Mouse (Mus musculus) limb, embryonic 14.5 days (tissue): Measurements from ENCODE around the gene Ctnnbl1. TPM values are rescaled to one million over a fixed set of nuclear protein-coding genes. Genes with fewer than 3 reads are reported as not detected.

Experiments used
- ATAC-seq: fragments of 200-750 bp; cut with Nextera tagmentation; 2 replicates; pipeline ENCODE4 v1.8.0; 2017; ENCODE audit warnings: low read depth, moderate number of reproducible peaks, moderate TSS enrichment; ENCODE audit not compliant: low FRiP score
- DNase-seq: peaks from one replicate; pipeline ENCODE4 v3.0.0-alpha.2; 2015; ENCODE audit warnings: low spot score
- H3K27ac ChIP-seq: fragments of 300-500 bp; sonication (generic); replicated peaks from 2 replicates; pipeline ENCODE4 v1.5.1; 2014; ENCODE audit warnings: low read depth, mild to moderate bottlenecking, low read length, moderate library complexity, mixed read lengths
- H3K27me3 ChIP-seq: fragments of 300-500 bp; sonication (generic); 2 replicates; pipeline ENCODE4 v1.6.1; 2014; ENCODE audit warnings: low read length, mixed read lengths; ENCODE audit not compliant: control insufficient read depth, insufficient read depth
- H3K36me3 ChIP-seq: fragments of 300-500 bp; sonication (generic); 2 replicates; pipeline ENCODE4 v1.6.1; 2014; ENCODE audit warnings: mild to moderate bottlenecking, low read length, moderate library complexity, mixed read lengths; ENCODE audit not compliant: control insufficient read depth, insufficient read depth
- H3K4me1 ChIP-seq: fragments of 300-500 bp; sonication (generic); 2 replicates; pipeline ENCODE4 v1.6.1; 2014; ENCODE audit warnings: antibody characterized with exemption, low read length, mixed read lengths; ENCODE audit not compliant: control insufficient read depth, insufficient read depth
- H3K4me2 ChIP-seq: fragments of 300-500 bp; sonication (generic); replicated peaks from 2 replicates; pipeline ENCODE4 v1.6.1; 2014; ENCODE audit warnings: low read depth, mild to moderate bottlenecking, low read length, moderate library complexity; ENCODE audit not compliant: severe bottlenecking
- H3K4me3 ChIP-seq: fragments of 300-500 bp; sonication (generic); replicated peaks from 2 replicates; pipeline ENCODE4 v1.5.1; 2014; ENCODE audit warnings: low read length
- H3K9ac ChIP-seq: fragments of 300-500 bp; sonication (generic); 2 replicates; pipeline ENCODE4 v1.6.1; 2014; ENCODE audit warnings: mild to moderate bottlenecking, low read depth, low read length, moderate library complexity; ENCODE audit not compliant: severe bottlenecking
- H3K9me3 ChIP-seq: fragments of 300-500 bp; sonication (generic); 2 replicates; pipeline ENCODE4 v1.6.1; 2016; ENCODE audit warnings: low read length; ENCODE audit not compliant: control insufficient read depth
- POLR2A ChIP-seq: fragments of 200-500 bp; IDR thresholded peaks from 2 replicates; pipeline ENCODE4 v1.8.0; 2012; ENCODE audit warnings: inconsistent platforms, mild to moderate bottlenecking, moderate library complexity, borderline replicate concordance; ENCODE audit not compliant: insufficient read depth, insufficient read length; ENCODE audit errors: extremely low read depth
- WGBS: fragments of 180-500 bp; shearing (Covaris S2); extraction: QIAGEN DNeasy Blood & Tissue Kit; methylation state at CpG from one replicate; pipeline ENCODE4 v1.1.7; 2014; 5-methylcytosine and 5-hydroxymethylcytosine counted together
- polyA plus RNA-seq, 2 experiments: library from polyadenylated mRNA; depleted of rRNA in 1 of 2; stranded (reverse) in 1 of 2; unstranded in 1 of 2; fragments of >200 nt; fragmentation: Nextera tagmentation in 1 of 2; extraction: Ambion mirVana in 1 of 2; gene quantifications; 2 replicates each; pipeline versions ENCODE4 v1.2.1 to v1.2.3; 2012 to 2014

Gene Ctnnbl1
- polyA plus RNA-seq, 2 experiments: 40.3 to 55.6 TPM

DNA sequence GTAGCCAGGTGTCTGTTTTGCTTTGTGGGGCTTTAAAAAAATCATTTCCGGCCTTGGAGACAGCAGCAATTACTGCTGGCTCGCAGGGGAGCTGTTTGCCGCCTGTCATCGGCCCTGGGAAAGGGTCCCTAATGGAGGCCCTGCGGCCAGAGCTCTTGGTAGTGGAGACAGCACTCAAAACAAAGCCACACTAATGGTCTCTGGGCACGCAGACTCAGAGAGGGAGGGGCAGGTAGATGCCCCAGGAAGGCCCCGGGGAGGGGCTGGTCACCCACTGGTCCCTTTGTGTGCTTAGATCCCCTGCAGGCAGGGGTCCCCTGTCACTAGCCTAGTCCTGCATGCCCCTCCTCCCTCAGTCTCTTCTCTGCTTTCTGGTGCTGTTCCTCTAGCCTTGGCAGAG lies 186.2 kb downstream of the Ctnnbl1 start:
- ATAC-seq (no peak), DNase-seq (no peak)
- Histone ChIP-seq H3K9me3 (no peaks in the 10 kb centered on the region), H3K27me3 (0 out of 2 replicates have a peak, but pooled peaks cover 4% of the 10 kb centered on the region), H3K36me3 (no peaks in the 10 kb centered on the region), H3K4me3 (no peak overlapping the region), H3K4me2 (no peak overlapping the region), H3K9ac (no peak overlapping the region), H3K4me1 (0 out of 2 replicates have a peak, but pooled peaks cover 4% of the 10 kb centered on the region), H3K27ac (no peak overlapping the region)
- TF ChIP-seq POLR2A: no peak
- WGBS: 0% methylated on average over 7 of the region's 7 CpGs

DNA sequence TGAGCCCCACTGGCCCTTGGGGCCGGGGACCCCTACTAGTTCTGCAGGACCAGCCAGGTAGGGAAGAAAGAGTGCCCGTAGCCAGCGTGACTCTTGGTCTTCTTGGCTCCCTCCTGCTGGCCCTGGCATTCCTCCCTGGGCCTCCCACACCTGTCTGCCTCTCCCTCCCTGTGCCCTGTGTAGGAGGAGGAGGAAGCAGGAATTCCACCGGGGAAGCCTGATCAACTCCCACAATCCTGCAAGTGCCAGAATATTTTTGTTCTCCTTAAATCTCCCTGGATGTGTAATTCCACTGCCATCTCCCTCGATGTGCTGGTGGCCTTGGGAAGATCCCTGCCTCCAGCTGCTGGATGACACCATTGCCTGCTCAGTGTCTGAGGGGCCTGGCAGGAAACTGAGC lies 187.3 kb downstream of the Ctnnbl1 start:
- no peaks in the 10 kb centered on the region for H3K9me3 ChIP-seq
- 69% methylated on average over 5 of the region's 5 CpGs for WGBS
- no peak for TF ChIP-seq POLR2A
- DNase-seq (no peak), ATAC-seq (no peak)
- H3K27me3 ChIP-seq: no peaks in the 10 kb centered on the region
- H3K36me3 ChIP-seq: no peaks in the 10 kb centered on the region
- H3K9ac ChIP-seq: no peak overlapping the region
- H3K4me2 ChIP-seq: no peak overlapping the region
- H3K27ac ChIP-seq: no peak overlapping the region
- H3K4me3 ChIP-seq: no peak overlapping the region
- 0 out of 2 replicates have a peak, but pooled peaks cover 4% of the 10 kb centered on the region for H3K4me1 ChIP-seq

DNA sequence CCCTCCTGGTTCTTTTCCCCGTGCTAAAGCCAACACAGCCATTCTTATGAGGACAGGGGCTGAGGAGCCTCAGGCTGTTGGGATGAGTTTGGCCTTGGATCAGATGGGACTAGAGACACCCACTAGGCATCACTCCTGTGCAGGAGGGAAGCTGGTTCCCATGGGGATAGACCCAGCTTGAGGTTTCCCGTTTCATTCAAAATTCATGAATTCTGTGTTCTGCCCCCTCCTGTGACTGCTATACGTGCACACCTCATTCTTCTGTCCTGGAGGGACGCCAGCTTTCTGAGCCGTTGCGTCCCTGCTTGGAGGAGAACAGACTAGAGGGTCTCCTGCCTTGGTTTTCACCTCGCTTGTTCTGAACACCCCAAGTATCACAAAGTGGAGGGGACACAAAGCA lies 189.3 kb downstream of the Ctnnbl1 start:
- no peak overlapping the region for H3K9ac ChIP-seq
- H3K27ac ChIP-seq: no peak overlapping the region
- H3K4me1 ChIP-seq: 0 out of 2 replicates have a peak, but pooled peaks cover 4% of the 10 kb centered on the region
- no peaks in the 10 kb centered on the region for H3K36me3 ChIP-seq
- DNase-seq (no peak), ATAC-seq (no peak)
- H3K9me3 ChIP-seq: no peaks in the 10 kb centered on the region
- WGBS: 47% methylated on average over 7 of the region's 7 CpGs
- H3K27me3 ChIP-seq: no peaks in the 10 kb centered on the region
- no peak overlapping the region for H3K4me2 ChIP-seq
- no peak for TF ChIP-seq POLR2A
- no peak overlapping the region for H3K4me3 ChIP-seq

DNA sequence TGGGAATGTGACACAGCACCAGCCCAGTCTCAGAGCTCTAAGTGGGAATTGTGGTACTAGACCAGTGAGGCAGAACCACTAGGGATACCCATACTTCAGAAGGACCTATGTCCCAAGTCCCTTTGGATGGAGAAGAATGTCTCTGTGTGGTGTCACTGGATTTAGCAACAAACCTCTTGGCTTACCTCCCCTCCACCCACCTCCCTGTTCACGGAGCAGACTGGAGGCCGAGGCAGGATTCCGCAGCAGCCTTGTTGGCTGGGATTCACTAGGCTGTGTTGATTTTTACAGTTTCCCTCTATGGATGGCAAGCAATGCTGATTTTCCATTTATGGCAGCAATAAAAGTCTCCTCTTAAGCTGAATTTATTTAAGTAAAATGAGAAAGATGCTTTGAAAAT lies 189.7 kb downstream of the Ctnnbl1 start:
- Histone ChIP-seq H3K27ac (no peak overlapping the region), H3K9ac (no peak overlapping the region), H3K4me3 (no peak overlapping the region), H3K36me3 (no peaks in the 10 kb centered on the region), H3K4me1 (0 out of 2 replicates have a peak, but pooled peaks cover 4% of the 10 kb centered on the region), H3K9me3 (no peaks in the 10 kb centered on the region), H3K4me2 (no peak overlapping the region), H3K27me3 (no peaks in the 10 kb centered on the region)
- TF ChIP-seq POLR2A: no peak
- ATAC-seq: no peak
- WGBS: 47% methylated on average over 3 of the region's 3 CpGs
- no peak for DNase-seq

DNA sequence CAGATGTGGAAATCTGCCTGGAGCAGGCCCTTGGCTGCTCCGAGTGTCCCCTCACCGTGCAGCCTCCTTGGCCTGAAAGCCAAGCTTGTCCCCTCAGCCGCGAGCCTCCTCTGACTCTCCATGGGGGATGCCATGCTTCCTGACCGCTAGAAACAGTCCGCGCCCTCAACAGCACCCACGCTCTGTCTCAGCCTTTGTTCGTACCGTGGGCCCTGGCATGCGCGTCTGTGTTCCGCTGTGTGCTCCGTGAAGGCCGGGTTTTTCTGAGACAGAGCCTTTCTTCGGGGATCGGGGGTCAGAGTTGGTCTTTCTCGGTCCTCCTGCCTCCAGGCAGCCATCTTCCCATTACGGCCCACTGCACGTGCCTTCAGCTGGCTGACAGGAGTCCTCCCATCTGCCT lies 190.2 kb downstream of the Ctnnbl1 start:
- no peak overlapping the region for H3K4me2 ChIP-seq
- no peaks in the 10 kb centered on the region for H3K27me3 ChIP-seq
- no peaks in the 10 kb centered on the region for H3K36me3 ChIP-seq
- 57% methylated on average over 20 of the region's 20 CpGs for WGBS
- H3K4me1 ChIP-seq: 0 out of 2 replicates have a peak, but pooled peaks cover 4% of the 10 kb centered on the region
- no peak for TF ChIP-seq POLR2A
- no peaks in the 10 kb centered on the region for H3K9me3 ChIP-seq
- no peak overlapping the region for H3K9ac ChIP-seq
- H3K4me3 ChIP-seq: no peak overlapping the region
- no peak for ATAC-seq
- no peak for DNase-seq
- no peak overlapping the region for H3K27ac ChIP-seq

DNA sequence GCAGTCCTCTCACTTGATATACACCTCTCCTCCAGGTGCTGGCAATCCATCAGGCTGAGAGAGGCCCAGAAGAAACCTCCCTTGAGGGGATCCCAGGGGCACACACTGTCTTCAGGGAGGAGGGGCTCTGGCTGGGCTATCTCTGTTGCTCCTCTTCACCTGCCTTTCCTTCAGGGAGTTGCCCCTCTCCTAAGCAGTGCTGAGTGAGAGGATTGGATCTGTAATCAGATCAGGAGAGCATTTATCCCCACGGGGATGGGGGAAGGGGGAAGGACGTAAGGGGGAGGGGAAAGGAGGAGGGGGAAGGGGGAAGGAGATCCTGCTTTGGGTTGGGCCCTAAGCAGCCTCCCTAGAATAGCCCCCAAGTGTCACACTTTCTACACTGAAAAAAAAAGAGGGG lies 190.6 kb downstream of the Ctnnbl1 start:
- Histone ChIP-seq H3K4me3 (no peak overlapping the region), H3K9ac (no peak overlapping the region), H3K27ac (no peak overlapping the region), H3K4me1 (0 out of 2 replicates have a peak, but pooled peaks cover 4% of the 10 kb centered on the region), H3K9me3 (no peaks in the 10 kb centered on the region), H3K4me2 (no peak overlapping the region), H3K27me3 (no peaks in the 10 kb centered on the region), H3K36me3 (no peaks in the 10 kb centered on the region)
- no peak for ATAC-seq
- TF ChIP-seq POLR2A: no peak
- WGBS: 17% methylated on average over 2 of the region's 2 CpGs
- DNase-seq: no peak
